Mouse (Mus musculus): Measurements from ENCODE around the gene Myo10.

DNA sequence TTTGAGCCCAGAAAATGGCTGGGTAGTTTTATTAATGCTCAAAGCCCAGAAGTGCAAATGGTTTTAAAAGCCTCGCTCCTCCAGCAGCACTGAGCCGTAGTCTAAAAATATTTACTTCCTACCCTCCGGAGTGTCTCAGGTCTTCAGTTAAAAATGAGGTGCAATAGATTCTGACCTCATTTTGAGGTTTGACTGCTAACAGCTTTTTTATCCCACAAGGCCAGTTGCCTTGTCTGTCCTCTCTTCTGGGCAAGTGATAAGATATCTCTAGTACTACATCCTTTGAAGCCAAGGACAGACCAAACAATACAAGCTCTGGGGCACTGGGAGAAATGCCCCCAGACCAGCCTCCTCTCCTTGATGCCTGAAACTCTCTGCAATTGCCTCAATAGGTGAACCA is 49.2 kb upstream of the Myo10 start:
- no peak for TF ChIP-seq TAL1 (IDR thresholded peaks at IDR 0.05; ENCODE audit: low read length)
- TF ChIP-seq GATA1 (IDR thresholded peaks at IDR 0.05; ENCODE audit: low read length), result no peak
